Mouse (Mus musculus) CH12.LX (cell line): ENCODE results near the gene Col16a1.

ENCODE experiments used
- CTCF ChIP-seq, 2 experiments: IDR thresholded peaks in 1 of 2; conservative IDR thresholded peaks in 1 of 2; 2 replicates each; pipeline ENCODE4 v1.5.1; 2011 to 2012; ENCODE audit warnings: low read depth in 2 of 2, low read length in 2 of 2, improper control_type of control experiment in 1 of 2, inconsistent platforms in 1 of 2, mild to moderate bottlenecking in 1 of 2, moderate library complexity in 1 of 2
- E2F4 ChIP-seq: IDR thresholded peaks from 2 replicates; pipeline ENCODE4 v1.6.1; 2011; ENCODE audit warnings: low read depth, low read length, improper control_type of control experiment; ENCODE audit not compliant: insufficient replicate concordance
- EP300 ChIP-seq: IDR thresholded peaks from 2 replicates; pipeline ENCODE4 v1.6.1; 2011; ENCODE audit warnings: low read length, improper control_type of control experiment
- ETS1 ChIP-seq: conservative IDR thresholded peaks from 2 replicates; pipeline ENCODE4 v1.6.1; 2012; ENCODE audit warnings: low read depth, mild to moderate bottlenecking, inconsistent platforms, low read length, improper control_type of control experiment, moderate library complexity
- HCFC1 ChIP-seq: IDR thresholded peaks from 2 replicates; pipeline ENCODE4 v1.6.1; 2012; ENCODE audit warnings: low read depth, mild to moderate bottlenecking, inconsistent platforms, low read length, improper control_type of control experiment
- MAX ChIP-seq: IDR thresholded peaks from 2 replicates; pipeline ENCODE4 v1.6.1; 2011; ENCODE audit warnings: low read length, improper control_type of control experiment
- POLR2A ChIP-seq: IDR thresholded peaks from 2 replicates; pipeline ENCODE4 v1.6.1; 2011; ENCODE audit warnings: low read depth, mild to moderate bottlenecking, improper control_type of control experiment, low read length
- SMC3 ChIP-seq: IDR thresholded peaks from 2 replicates; pipeline ENCODE4 v1.6.1; 2011; ENCODE audit warnings: low read depth, low read length, improper control_type of control experiment
- TBP ChIP-seq: conservative IDR thresholded peaks from 2 replicates; pipeline ENCODE4 v1.6.1; 2011; ENCODE audit warnings: low read depth, low read length, improper control_type of control experiment

GRCm38 (mm10) chr4:130107444-130108131, 59.9 kb downstream of the Col16a1 start:
- no peak for TF ChIP-seq MAX
- peak; percentile 58; the same call in 1 of the 2 replicates for TF ChIP-seq POLR2A
- no peak for TF ChIP-seq ETS1
- TF ChIP-seq E2F4 = no peak
- TF ChIP-seq CTCF (conservative IDR thresholded peaks at IDR 0.05 in 1 of 2, IDR thresholded peaks at IDR 0.05 in 1 of 2; ENCODE audit: low read depth in 2 of 2, low read length in 2 of 2) = no peak
- TF ChIP-seq TBP = no peak
- TF ChIP-seq EP300 = no peak
- peak; percentile 79 for TF ChIP-seq HCFC1
- no peak for TF ChIP-seq SMC3
